ENCODE assay signal across 10 mouse cellular contexts in the genomic region with DNA sequence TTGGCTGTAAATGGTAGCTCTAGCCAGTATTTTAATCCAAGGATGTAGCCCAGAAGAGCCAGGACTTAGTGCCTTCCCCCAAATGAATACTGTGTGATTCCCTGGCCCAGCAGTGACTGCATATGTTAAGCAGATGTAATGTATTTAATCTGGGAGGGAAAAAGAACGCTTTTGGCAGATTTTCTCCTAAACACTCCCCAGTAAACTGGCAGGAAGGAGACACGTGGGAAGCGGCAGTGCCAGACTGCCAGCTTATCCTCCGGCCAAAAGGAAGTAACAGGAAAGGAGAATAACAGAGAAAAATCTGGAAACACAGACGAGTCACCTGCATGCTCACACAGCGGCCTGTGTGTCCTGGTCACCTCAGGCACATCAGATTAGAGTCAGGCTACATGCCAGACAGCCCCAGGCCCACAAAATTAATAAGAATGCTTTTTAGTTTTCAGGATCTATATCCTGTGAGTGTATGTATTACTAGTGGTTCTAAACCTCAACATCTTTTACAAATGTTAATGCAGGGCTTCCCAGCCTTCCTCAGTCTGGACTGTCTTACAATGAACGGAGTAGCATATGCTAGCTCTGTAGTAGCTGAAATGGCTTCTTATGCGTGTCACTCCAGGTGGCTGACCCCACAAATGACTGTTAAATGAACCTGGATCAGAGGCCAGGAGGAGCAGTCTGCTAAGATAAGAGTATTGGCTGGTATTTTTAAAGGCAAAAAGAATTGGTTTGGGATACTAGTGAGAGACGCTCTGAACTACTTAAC.
A peak's percentile ranks its signal among the peaks of the same experiment; 100 is the strongest.
DNase-seq lines count a peak whose midpoint lies in the region; ATAC-seq lines count a peak whose summit lies in the region.
"Had no signal": no experiment of that assay in that cellular context is flagged by ENCODE, and none has a peak within 500 bp of the region (broad histone marks: within the 10 kb centered on the region; RNA-seq: fewer than 3 reads in every experiment).

No protein-coding gene starts in this region.

- peak overlapping the region; percentile 11; the same call in 1 of the 2 replicates for H3K27ac ChIP-seq in forebrain, embryonic 14.5 days (ENCODE audit: low read depth, low read length)
- H3K27ac ChIP-seq in forebrain, embryonic 10.5 days, result no peak overlapping the region
- H3K27ac ChIP-seq: midbrain, embryonic 13.5 days had no signal

- peak; percentile 80 for DNase-seq in forebrain, embryonic 14.5 days (ENCODE audit: low spot score)
- no peak for DNase-seq in forebrain, embryonic 10.5 days (ENCODE audit: extremely low spot score, low spot score)
- DNase-seq in cerebellum, adult 11 months, result peak; percentile 24
- DNase-seq in frontal cortex, postnatal 14 days (ENCODE audit: low spot score in 2 of 2), result peak; percentile 14 to 18
- DNase-seq in left cerebral cortex, postnatal 25 days (ENCODE audit: low spot score in 2 of 2), result peak; percentile 30 to 87
- no peak for DNase-seq in kidney, postnatal 14 days
- no peak for DNase-seq in spleen, postnatal 10 days (ENCODE audit: low spot score in 2 of 2)
- DNase-seq in heart, postnatal 36 days, result no peak

- H3K36me3 ChIP-seq in forebrain, embryonic 14.5 days (ENCODE audit: control insufficient read depth, insufficient read depth, low read length), result no peaks in the 10 kb centered on the region
- 0 out of 2 replicates have a peak, but pooled peaks cover 4% of the 10 kb centered on the region for H3K36me3 ChIP-seq in forebrain, embryonic 10.5 days (replicated peaks)
- H3K36me3 ChIP-seq: midbrain, embryonic 13.5 days had no signal

- no peak overlapping the region for H3K9ac ChIP-seq in forebrain, embryonic 14.5 days (ENCODE audit: low read length)
- H3K9ac ChIP-seq: midbrain, embryonic 13.5 days had no signal

- WGBS in forebrain, embryonic 14.5 days, result 75% methylated on average over 9 of the region's 9 CpGs
- 81% methylated on average over 9 of the region's 9 CpGs for WGBS in forebrain, embryonic 10.5 days

- H3K4me1 ChIP-seq in forebrain, embryonic 14.5 days (ENCODE audit: control insufficient read depth, insufficient read depth, low read length), result no peaks in the 10 kb centered on the region
- no peaks in the 10 kb centered on the region for H3K4me1 ChIP-seq in forebrain, embryonic 10.5 days
- H3K4me1 ChIP-seq: midbrain, embryonic 13.5 days had no signal

- no peaks in the 10 kb centered on the region for H3K27me3 ChIP-seq in forebrain, embryonic 14.5 days (replicated peaks; ENCODE audit: control insufficient read depth, insufficient read depth, low read length)
- no peaks in the 10 kb centered on the region for H3K27me3 ChIP-seq in forebrain, embryonic 10.5 days (ENCODE audit: poor library complexity, severe bottlenecking)
- H3K27me3 ChIP-seq: midbrain, embryonic 13.5 days; Patski had no signal

- no peak overlapping the region for H3K4me3 ChIP-seq in forebrain, embryonic 14.5 days (ENCODE audit: low read depth, low read length)
- no peak overlapping the region for H3K4me3 ChIP-seq in forebrain, embryonic 10.5 days
- H3K4me3 ChIP-seq: midbrain, embryonic 13.5 days had no signal

- H3K9me3 ChIP-seq in forebrain, embryonic 14.5 days (replicated peaks; ENCODE audit: control insufficient read depth, low read length), result no peaks in the 10 kb centered on the region
- H3K9me3 ChIP-seq in forebrain, embryonic 10.5 days, result no peaks in the 10 kb centered on the region
- H3K9me3 ChIP-seq: midbrain, embryonic 13.5 days had no signal

- peak; percentile 88 for ATAC-seq in forebrain, embryonic 14.5 days
- ATAC-seq: midbrain, embryonic 13.5 days; Patski had no signal

- no peak overlapping the region for H3K4me2 ChIP-seq in forebrain, embryonic 14.5 days (ENCODE audit: low read length)
- H3K4me2 ChIP-seq: midbrain, embryonic 13.5 days had no signal

- intact Hi-C loops in left cerebral cortex, postnatal 25 days (cut with DNase I), result no loop called here
- intact Hi-C loops in heart, postnatal 36 days (cut with DNase I), result no loop called here

Comparison
In these comparisons a context has a peak if more than half of its experiments do, and no peak if none do; other contexts are left out.
1. DNase-seq: peak in forebrain, embryonic 14.5 days (single experiment), cerebellum, adult 11 months (single experiment), frontal cortex, postnatal 14 days (2 of 2) and left cerebral cortex, postnatal 25 days (2 of 2); none in forebrain, embryonic 10.5 days (single experiment), kidney, postnatal 14 days (single experiment), spleen, postnatal 10 days (0 of 2) and heart, postnatal 36 days (0 of 2).